Mouse (Mus musculus) CH12.LX (cell line): ENCODE measurements around the gene Ncoa7. TPM values are rescaled to one million over a fixed set of nuclear protein-coding genes. Genes with fewer than 3 reads are reported as not detected.

ENCODE experiments used
- DNase-seq: peaks from one replicate; pipeline ENCODE4 v3.0.0-alpha.2; 2013; ENCODE audit errors: extremely low read depth
- H3K27ac ChIP-seq: 2 replicates; pipeline ENCODE4 v1.5.1; 2012; ENCODE audit warnings: low read depth, mild to moderate bottlenecking, control low read depth, moderate library complexity; ENCODE audit not compliant: insufficient read depth
- H3K27me3 ChIP-seq: replicated peaks from 2 replicates; pipeline ENCODE3; 2012; ENCODE audit warnings: inconsistent platforms
- H3K36me3 ChIP-seq, 2 experiments: replicated peaks in 1 of 2; 2 replicates each; pipeline versions ENCODE3 to v1.6.1; 2012; ENCODE audit warnings: inconsistent platforms in 1 of 2, low read length in 1 of 2, mild to moderate bottlenecking in 1 of 2, mixed read lengths in 1 of 2, moderate library complexity in 1 of 2; ENCODE audit not compliant: control insufficient read depth in 1 of 2, insufficient read depth in 1 of 2
- H3K4me1 ChIP-seq, 2 experiments: 2 replicates each; pipeline ENCODE4 v1.6.1; 2012; ENCODE audit warnings: inconsistent platforms in 1 of 2, moderate library complexity in 1 of 2; ENCODE audit not compliant: insufficient read depth in 2 of 2, control insufficient read depth in 1 of 2
- H3K4me2 ChIP-seq: 2 replicates; pipeline ENCODE4 v1.6.1; 2012; ENCODE audit warnings: low read depth, mild to moderate bottlenecking, control low read depth; ENCODE audit not compliant: poor library complexity, insufficient read depth, severe bottlenecking
- H3K4me3 ChIP-seq, 3 experiments: fragments of 150-350 bp in 1 of 3; sonication (generic) in 1 of 3; replicated peaks in 1 of 3; 2 replicates each; pipeline versions ENCODE3 to v1.5.1; 2011 to 2012; ENCODE audit warnings: low read depth in 2 of 3, low read length in 2 of 3, mild to moderate bottlenecking in 2 of 3, moderate library complexity in 2 of 3, control low read depth in 1 of 3, improper control_type of control experiment in 1 of 3, inconsistent platforms in 1 of 3, mixed read lengths in 1 of 3; ENCODE audit not compliant: poor library complexity in 1 of 3
- H3K79me2 ChIP-seq: replicated peaks from 2 replicates; pipeline ENCODE4 v1.6.1; 2012; ENCODE audit warnings: mild to moderate bottlenecking, moderate library complexity; ENCODE audit not compliant: control insufficient read depth, poor library complexity, insufficient read depth, severe bottlenecking; ENCODE audit errors: extremely low read depth
- H3K9ac ChIP-seq: 2 replicates; pipeline ENCODE4 v1.6.1; 2012; ENCODE audit warnings: low read depth, mild to moderate bottlenecking, control low read depth, moderate library complexity; ENCODE audit not compliant: insufficient read depth
- H3K9me3 ChIP-seq: replicated peaks from 2 replicates; pipeline ENCODE3; 2012; ENCODE audit warnings: low read length, inconsistent platforms, mixed read lengths
- BHLHE40 ChIP-seq: IDR thresholded peaks from 2 replicates; pipeline ENCODE4 v1.6.1; 2011; ENCODE audit warnings: mild to moderate bottlenecking, low read depth, low read length, improper control_type of control experiment
- E2F4 ChIP-seq: IDR thresholded peaks from 2 replicates; pipeline ENCODE4 v1.6.1; 2011; ENCODE audit warnings: low read depth, low read length, improper control_type of control experiment; ENCODE audit not compliant: insufficient replicate concordance
- ELF1 ChIP-seq: IDR thresholded peaks from 2 replicates; pipeline ENCODE4 v1.6.1; 2014; ENCODE audit warnings: low read depth, mild to moderate bottlenecking, inconsistent platforms, low read length, improper control_type of control experiment
- GABPA ChIP-seq: IDR thresholded peaks from 2 replicates; pipeline ENCODE4 v1.6.1; 2012; ENCODE audit warnings: low read depth, low read length, improper control_type of control experiment, inconsistent platforms; ENCODE audit not compliant: insufficient replicate concordance
- HCFC1 ChIP-seq: IDR thresholded peaks from 2 replicates; pipeline ENCODE4 v1.6.1; 2012; ENCODE audit warnings: low read depth, mild to moderate bottlenecking, inconsistent platforms, low read length, improper control_type of control experiment
- JUN ChIP-seq: IDR thresholded peaks from 2 replicates; pipeline ENCODE4 v1.6.1; 2011; ENCODE audit warnings: low read depth, mild to moderate bottlenecking, low read length, improper control_type of control experiment, moderate library complexity; ENCODE audit not compliant: insufficient read depth
- MAFK ChIP-seq: IDR thresholded peaks from 2 replicates; pipeline ENCODE4 v1.6.1; 2011; ENCODE audit warnings: low read length, improper control_type of control experiment; ENCODE audit not compliant: insufficient replicate concordance
- MEF2A ChIP-seq: IDR thresholded peaks from 2 replicates; pipeline ENCODE4 v1.6.1; 2014; ENCODE audit warnings: low read depth, mild to moderate bottlenecking, inconsistent platforms, low read length, improper control_type of control experiment, borderline replicate concordance
- MYC ChIP-seq: IDR thresholded peaks from 2 replicates; pipeline ENCODE4 v1.6.1; 2011; ENCODE audit warnings: low read depth, mild to moderate bottlenecking, improper control_type of control experiment, low read length
- NELFE ChIP-seq: IDR thresholded peaks from 2 replicates; pipeline ENCODE4 v1.6.1; 2011; ENCODE audit warnings: low read depth, low read length, improper control_type of control experiment
- PAX5 ChIP-seq: IDR thresholded peaks from 2 replicates; pipeline ENCODE4 v1.6.1; 2012; ENCODE audit warnings: low read length, inconsistent platforms, mixed read lengths
- POLR2A ChIP-seq: IDR thresholded peaks from 2 replicates; pipeline ENCODE4 v1.6.1; 2011; ENCODE audit warnings: low read depth, mild to moderate bottlenecking, improper control_type of control experiment, low read length
- POLR2AphosphoS2 ChIP-seq: IDR thresholded peaks from 2 replicates; pipeline ENCODE4 v1.6.1; 2011; ENCODE audit warnings: low read depth, low read length, improper control_type of control experiment
- RCOR1 ChIP-seq: conservative IDR thresholded peaks from 2 replicates; pipeline ENCODE4 v1.6.1; 2012; ENCODE audit warnings: low read depth, mild to moderate bottlenecking, inconsistent platforms, low read length, improper control_type of control experiment
- SIN3A ChIP-seq: IDR thresholded peaks from 2 replicates; pipeline ENCODE4 v1.6.1; 2012; ENCODE audit warnings: low read length, improper control_type of control experiment, inconsistent platforms
- TBP ChIP-seq: conservative IDR thresholded peaks from 2 replicates; pipeline ENCODE4 v1.6.1; 2011; ENCODE audit warnings: low read depth, low read length, improper control_type of control experiment
- TCF12 ChIP-seq: IDR thresholded peaks from 2 replicates; pipeline ENCODE4 v1.6.1; 2014; ENCODE audit warnings: low read depth, mild to moderate bottlenecking, inconsistent platforms, low read length, improper control_type of control experiment
- UBTF ChIP-seq: IDR thresholded peaks from 2 replicates; pipeline ENCODE4 v1.6.1; 2012; ENCODE audit warnings: low read depth, mild to moderate bottlenecking, inconsistent platforms, low read length, improper control_type of control experiment, moderate library complexity
- USF1 ChIP-seq: IDR thresholded peaks from 2 replicates; pipeline ENCODE4 v1.6.1; 2014; ENCODE audit warnings: low read depth, mild to moderate bottlenecking, inconsistent platforms, low read length, improper control_type of control experiment
- USF2 ChIP-seq: conservative IDR thresholded peaks from 2 replicates; pipeline ENCODE4 v1.6.1; 2011; ENCODE audit warnings: low read depth, low read length, improper control_type of control experiment
- ZC3H11A ChIP-seq: IDR thresholded peaks from 2 replicates; pipeline ENCODE4 v1.6.1; 2012; ENCODE audit warnings: low read depth, mild to moderate bottlenecking, inconsistent platforms, low read length, improper control_type of control experiment
- ZKSCAN1 ChIP-seq: IDR thresholded peaks from 2 replicates; pipeline ENCODE4 v1.6.1; 2012; ENCODE audit warnings: low read depth, inconsistent platforms, low read length, improper control_type of control experiment, borderline replicate concordance
- ZMIZ1 ChIP-seq: IDR thresholded peaks from 2 replicates; pipeline ENCODE4 v1.6.1; 2012; ENCODE audit warnings: low read depth, mild to moderate bottlenecking, inconsistent platforms, low read length, improper control_type of control experiment
- dilution Hi-C: fragments of 300-500 bp; cut with MboI; formaldehyde crosslinking; loops from 2 replicates; pipeline ENCODE4 v1.14.3; 2020; ENCODE audit warnings: low sequenced_read_pairs; ENCODE audit not compliant: extremely low pct_unique_long_range_greater_than_20kb, extremely low pct_ligation_motif_present
- in situ Hi-C: fragments of 300-500 bp; cut with MboI; formaldehyde crosslinking; loops from 3 replicates; pipeline ENCODE4 v1.14.3; 2019; ENCODE audit warnings: low sequenced_read_pairs, low pct_ligation_motif_present, low pct_unique_long_range_greater_than_20kb, mixed read lengths
- polyA plus RNA-seq: library from polyadenylated mRNA; unstranded; fragments of >175 nt; gene quantifications from 2 replicates; pipeline ENCODE4 v1.2.1, GENCODE M21; 2012; ENCODE audit warnings: low read depth; ENCODE audit not compliant: insufficient read length
- total RNA-seq, 2 experiments: library from RNA; depleted of rRNA; stranded (reverse); fragments of 300-350 nt in 1 of 2; fragments of >200 nt in 1 of 2; gene quantifications; 2 replicates each; pipeline ENCODE4 v1.2.3; 2012 to 2014

Gene Ncoa7
- total and polyA plus RNA-seq, 3 experiments = 4.7 to 9.2 (median 7.0) TPM

GRCm38 (mm10) chr10:30842643-30843437, 39.7 kb upstream of the Ncoa7 start, which contains the start of gene Hey2 (continued):
- no peak for TF ChIP-seq USF2
- TF ChIP-seq BHLHE40 = no peak
- TF ChIP-seq RCOR1 = 0 out of 2 replicates have a peak, but pooled peaks have one; percentile 3
- TF ChIP-seq ZC3H11A = no peak
- TF ChIP-seq POLR2AphosphoS2 = no peak
- TF ChIP-seq UBTF = no peak
- no peak for TF ChIP-seq JUN
- no peak for TF ChIP-seq MEF2A
- peak; percentile 49 for TF ChIP-seq ELF1
- TF ChIP-seq TBP = no peak
- TF ChIP-seq ZKSCAN1 = no peak
- no peak for TF ChIP-seq POLR2A
- no peak for TF ChIP-seq NELFE
- TF ChIP-seq, all 38 proteins: peak for 7

GRCm38 (mm10) chr10:30842228-30842627, 39.1 kb upstream of the Ncoa7 start:
- dilution Hi-C loops = no loop called here
- Histone ChIP-seq H3K36me3 (no peaks in the 10 kb centered on the region), H3K4me1 (peaks cover 0 to 6% of the 10 kb centered on the region in 2 experiments; a peak in 2 of 4 replicates), H3K9ac (no peak overlapping the region), H3K27me3 (peaks cover 2% of the 10 kb centered on the region), H3K4me3 (peak overlapping the region in 2 of 3 experiments; percentile 41 to 47), H3K9me3 (no peaks in the 10 kb centered on the region), H3K4me2 (peak overlapping the region; percentile 75), H3K79me2 (no peaks in the 10 kb centered on the region), H3K27ac (no peak overlapping the region)
- in situ Hi-C loops = no loop called here
- DNase-seq = no peak
- TF ChIP-seq POLR2AphosphoS2 (no peak), GABPA (no peak), MAFK (no peak), PAX5 (no peak), ZMIZ1 (no peak), BHLHE40 (no peak), E2F4 (no peak), HCFC1 (no peak), POLR2A (no peak), TCF12 (no peak), NELFE (no peak), TBP (no peak), JUN (no peak), USF1 (no peak), MYC (no peak), ELF1 (no peak), SIN3A (no peak)
